Mouse (Mus musculus) spleen, postnatal 0 days (tissue): ENCODE data around the gene Cep295nl. TPM values are rescaled to one million over a fixed set of nuclear protein-coding genes. Genes with fewer than 3 reads are reported as not detected.

Experiments used
- polyA plus RNA-seq: library from polyadenylated mRNA; unstranded; fragments of >200 nt; fragmentation: Nextera tagmentation; extraction: Ambion mirVana; gene quantifications from 2 replicates; pipeline ENCODE4 v1.2.1, GENCODE M21; 2015

The Cep295nl gene
- polyA plus RNA-seq, result 0.17 and 0.34 TPM in 2 replicates

GRCm38 (mm10) chr11:118342400-118342981, at the start of gene Cep295nl:
Cep295nl (minus strand) TSS chr11:118342500.

DNA sequence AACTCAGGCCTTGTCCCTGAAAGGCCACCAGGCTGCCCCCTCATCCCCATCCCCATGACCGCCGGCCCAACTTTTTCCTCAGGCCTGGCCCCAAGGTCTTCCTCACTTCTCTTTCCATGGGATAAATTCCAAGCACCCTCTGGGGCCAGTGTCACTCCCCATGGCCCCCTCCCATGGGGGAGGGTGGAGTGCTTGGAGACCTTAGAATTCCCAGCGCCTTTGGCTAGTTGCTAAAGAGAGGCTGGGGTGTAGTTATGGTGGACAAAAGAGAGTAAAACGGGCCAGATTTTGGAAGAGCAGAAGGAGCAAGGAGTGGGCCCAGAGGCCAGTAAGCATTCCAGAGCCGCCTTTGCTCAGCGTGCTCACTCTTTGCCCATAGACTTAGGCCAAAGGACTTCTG, 13.3 kb upstream of the Cep295nl start, which contains the start of gene Timp2:
Timp2 (minus strand) TSS at position 101 of the 400 bp plus-strand sequence.

GRCm38 (mm10) chr11:118289999-118290889, 52.1 kb downstream of the Cep295nl start, which contains the start of gene Usp36:
Usp36 (minus strand) TSS chr11:118290244.

Other genes starting within 250 kb of the Cep295nl start
- 0.08 and 0.11 TPM in 2 replicates for gene Dnah17, start 211.9 kb downstream of the Cep295nl start, polyA plus RNA-seq
- 5.8 and 7.7 TPM in 2 replicates for gene Cyth1, start 93.9 kb downstream of the Cep295nl start, polyA plus RNA-seq
- gene Usp36, start 52.3 kb downstream of the Cep295nl start, polyA plus RNA-seq, result 7.2 and 8.8 TPM in 2 replicates
- gene Timp2, start 13.2 kb upstream of the Cep295nl start, polyA plus RNA-seq, result 47.2 and 63.3 TPM in 2 replicates
- 35.2 and 45.1 TPM in 2 replicates for gene Lgals3bp, start 59.6 kb upstream of the Cep295nl start, polyA plus RNA-seq
- gene Cant1, start 76.6 kb upstream of the Cep295nl start, polyA plus RNA-seq, result 10.8 and 11.9 TPM in 2 replicates
- gene C1qtnf1, start 85.7 kb upstream of the Cep295nl start, polyA plus RNA-seq, result 6.1 and 7.5 TPM in 2 replicates
- gene Engase, start 134.3 kb upstream of the Cep295nl start, polyA plus RNA-seq, result 9.6 and 9.7 TPM in 2 replicates